Mouse (Mus musculus) myocyte (in vitro differentiated cells): ENCODE measurements at regions not wholly inside any gene's neighbourhood (a gene's known extent, or its start where the extent isn't known, plus 50 kb on each side); places are given as distances from the start of the nearest gene placed in this dataset.

Source experiments
- MAX ChIP-seq: IDR thresholded peaks from one replicate; pipeline ENCODE4 v1.6.1; 2011; ENCODE audit warnings: low read depth, mild to moderate bottlenecking, control low read depth
- POLR2A ChIP-seq: IDR thresholded peaks from one replicate; pipeline ENCODE4 v1.6.1; 2011; ENCODE audit warnings: low read depth, mild to moderate bottlenecking, control low read depth, moderate library complexity; ENCODE audit not compliant: insufficient read length
- POLR2AphosphoS2 ChIP-seq: IDR thresholded peaks from one replicate; pipeline ENCODE4 v1.6.1; 2011; ENCODE audit warnings: low read depth, control low read depth; ENCODE audit not compliant: insufficient read length
- TCF12 ChIP-seq: IDR thresholded peaks from one replicate; pipeline ENCODE4 v1.6.1; 2011; ENCODE audit warnings: mild to moderate bottlenecking, control low read depth; ENCODE audit not compliant: poor library complexity, insufficient read depth, severe bottlenecking
- TCF3 ChIP-seq: IDR thresholded peaks from one replicate; pipeline ENCODE4 v1.6.1; 2011; ENCODE audit warnings: low read depth, control low read depth; ENCODE audit not compliant: insufficient read length

DNA sequence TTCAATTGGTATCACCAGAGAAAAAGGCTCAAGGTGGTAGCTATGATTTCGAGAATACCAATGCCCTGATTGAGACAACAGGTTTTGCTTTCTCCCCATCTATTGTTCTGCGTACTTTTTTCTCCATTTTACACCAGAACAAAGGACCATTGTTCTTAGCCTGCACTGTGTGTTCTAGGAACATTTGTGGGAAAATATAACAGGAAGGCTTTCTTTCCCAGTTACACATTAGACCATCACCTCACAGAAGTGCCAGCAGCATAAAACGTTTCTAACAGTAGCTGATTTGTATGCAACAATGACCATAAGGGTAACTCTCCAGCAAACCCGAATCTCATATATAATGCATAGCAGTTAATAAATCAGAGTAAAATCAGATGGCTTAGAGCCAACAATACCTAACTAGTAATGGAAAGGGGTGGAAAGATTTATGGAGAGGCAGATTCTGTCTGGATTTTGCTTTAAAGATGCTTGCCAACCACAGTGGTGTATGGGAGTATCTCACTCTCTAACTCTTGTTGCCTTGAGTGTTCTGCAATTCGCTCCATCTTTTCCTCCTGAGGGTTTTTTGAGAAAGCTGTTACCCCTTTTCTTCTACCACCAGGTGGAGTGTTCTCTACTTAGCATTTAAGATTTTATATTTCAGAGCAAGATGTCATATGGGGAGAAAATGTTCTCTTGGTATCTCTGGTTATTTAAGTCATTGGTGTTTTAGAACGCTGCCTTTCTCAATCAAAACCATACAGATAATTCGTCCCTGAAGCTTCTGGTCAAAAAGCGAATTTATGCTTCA is 451.9 kb upstream of the Fam241a start:
- TF ChIP-seq POLR2A = no peak
- TF ChIP-seq TCF12 = no peak
- no peak for TF ChIP-seq POLR2AphosphoS2
- no peak for TF ChIP-seq MAX
- TF ChIP-seq TCF3 = no peak
